Mouse (Mus musculus): ENCODE results near the gene Apbb2.

- no peak for TF ChIP-seq CTCF (IDR thresholded peaks at IDR 0.05; ENCODE audit: low read depth)
- TF ChIP-seq EP300 (IDR thresholded peaks at IDR 0.05; ENCODE audit: low read depth): no peak
These were observed 276.7 kb downstream of the Apbb2 start for GRCm38 (mm10) chr5:66341848-66342247.

Measured in liver, postnatal 0 days (tissue).